Mouse (Mus musculus) ES-E14 (cell line): ENCODE measurements around the gene Fbxw2. TPM values are rescaled to one million over a fixed set of nuclear protein-coding genes. Genes with fewer than 3 reads are reported as not detected.
"Not testable (repeated sequence)": the region's sequence is repeated elsewhere in the genome, so short reads cannot be mapped to it uniquely, and the experiment has no call there.

ENCODE experiments used
- DNase-seq: peaks from one replicate; pipeline ENCODE4 v3.0.0-alpha.2; 2013; ENCODE audit warnings: low read depth, low spot score
- H3K27ac ChIP-seq: 2 replicates; pipeline ENCODE4 v1.5.1; 2012; ENCODE audit warnings: low read depth, mild to moderate bottlenecking, low read length, moderate library complexity, mixed read lengths; ENCODE audit not compliant: poor library complexity, insufficient read depth, severe bottlenecking
- H3K36me3 ChIP-seq: 2 replicates; pipeline ENCODE4 v1.6.1; 2012; ENCODE audit warnings: mild to moderate bottlenecking, low read length, moderate library complexity, mixed read lengths; ENCODE audit not compliant: control insufficient read depth, poor library complexity, insufficient read depth, severe bottlenecking
- H3K4me1 ChIP-seq, 2 experiments: fragments of 150-350 bp in 1 of 2; sonication (generic) in 1 of 2; 2 replicates each; pipeline ENCODE4 v1.6.1; 2012; ENCODE audit warnings: low read length in 2 of 2, mild to moderate bottlenecking in 1 of 2, mixed read lengths in 1 of 2; ENCODE audit not compliant: control insufficient read depth in 2 of 2, insufficient read depth in 2 of 2, poor library complexity in 1 of 2
- H3K4me3 ChIP-seq, 2 experiments: fragments of 150-350 bp in 1 of 2; sonication (generic) in 1 of 2; 2 replicates each; pipeline ENCODE4 v1.5.1; 2012; ENCODE audit warnings: low read length in 2 of 2, low read depth in 1 of 2, mild to moderate bottlenecking in 1 of 2, mixed read lengths in 1 of 2; ENCODE audit not compliant: insufficient read depth in 1 of 2, poor library complexity in 1 of 2, severe bottlenecking in 1 of 2
- H3K9ac ChIP-seq: 2 replicates; pipeline ENCODE4 v1.6.1; 2012; ENCODE audit warnings: low read depth, mild to moderate bottlenecking, low read length, mixed read lengths; ENCODE audit not compliant: poor library complexity, insufficient read depth, severe bottlenecking
- H3K9me3 ChIP-seq: fragments of 150-350 bp; sonication (generic); 2 replicates; pipeline ENCODE4 v1.6.1; 2012; ENCODE audit warnings: low read depth, mild to moderate bottlenecking, low read length; ENCODE audit not compliant: control insufficient read depth, insufficient read depth
- CHD2 ChIP-seq: IDR thresholded peaks from 2 replicates; pipeline ENCODE4 v1.6.1; 2014; ENCODE audit warnings: mild to moderate bottlenecking, low read depth, low read length, inconsistent platforms
- HCFC1 ChIP-seq: IDR thresholded peaks from 2 replicates; pipeline ENCODE4 v1.6.1; 2012; ENCODE audit warnings: low read length, inconsistent platforms, borderline replicate concordance; ENCODE audit not compliant: insufficient read depth
- MAFK ChIP-seq: IDR thresholded peaks from 2 replicates; pipeline ENCODE4 v1.6.1; 2014; ENCODE audit warnings: mild to moderate bottlenecking, low read depth, low read length, inconsistent platforms; ENCODE audit not compliant: insufficient read depth
- ZC3H11A ChIP-seq: IDR thresholded peaks from 2 replicates; pipeline ENCODE4 v1.6.1; 2012; ENCODE audit warnings: low read depth, mild to moderate bottlenecking, inconsistent platforms, low read length, borderline replicate concordance
- ZNF384 ChIP-seq: IDR thresholded peaks from 2 replicates; pipeline ENCODE4 v1.6.1; 2012; ENCODE audit warnings: low read depth, low read length, inconsistent platforms
- in situ Hi-C, 2 experiments: fragments of 600-800 bp; cut with MboI; formaldehyde crosslinking; loops; one replicate each; pipeline ENCODE4 v1.15.1; 2025; ENCODE audit warnings: low sequenced_read_pairs in 2 of 2, inconsistent platforms in 1 of 2; ENCODE audit not compliant: unreplicated experiment in 2 of 2
- total RNA-seq: library from RNA; depleted of rRNA; stranded (reverse); fragments of 300-350 nt; gene quantifications from 2 replicates; pipeline ENCODE4 v1.2.3, GENCODE M21; 2012

Fbxw2 gene
- total RNA-seq, 1 experiment = 57.2 TPM

GRCm38 (mm10) chr2:34804815-34805214, 21.3 kb downstream of the Fbxw2 start:
- Histone ChIP-seq H3K9ac (no peak overlapping the region; the same call in 1 of the 2 replicates), H3K9me3 (no peaks in the 10 kb centered on the region), H3K4me1 (no peaks in the 10 kb centered on the region), H3K4me3 (no peak overlapping the region), H3K36me3 (peaks cover 10% of the 10 kb centered on the region), H3K27ac (no peak overlapping the region)
- TF ChIP-seq HCFC1 (no peak), ZC3H11A (no peak), MAFK (no peak), ZNF384 (no peak), CHD2 (no peak)
- in situ Hi-C loops = no loop called here
- DNase-seq = no peak

GRCm38 (mm10) chr2:34804172-34804571, 21.9 kb downstream of the Fbxw2 start:
- Histone ChIP-seq H3K4me1 (no peaks in the 10 kb centered on the region), H3K36me3 (peaks cover 10% of the 10 kb centered on the region)

GRCm38 (mm10) chr2:34803746-34804145, 22.4 kb downstream of the Fbxw2 start:
- Histone ChIP-seq H3K4me1 (no peaks in the 10 kb centered on the region), H3K36me3 (peaks cover 10% of the 10 kb centered on the region), H3K27ac (no peak overlapping the region), H3K9me3 (no peaks in the 10 kb centered on the region), H3K4me3 (no peak overlapping the region), H3K9ac (no peak overlapping the region)
- in situ Hi-C loops = no loop called here
- TF ChIP-seq MAFK (no peak), ZNF384 (no peak), CHD2 (no peak), HCFC1 (no peak), ZC3H11A (no peak)
- no peak for DNase-seq

More at GRCm38 (mm10) chr2:34804172-34804571, 21.9 kb downstream of the Fbxw2 start:
- TF ChIP-seq CHD2 = no peak
- no peak overlapping the region for H3K9ac ChIP-seq
- H3K27ac ChIP-seq = no peak overlapping the region
- no peak for DNase-seq
- in situ Hi-C loops = no loop called here
- H3K4me3 ChIP-seq = no peak overlapping the region
- H3K9me3 ChIP-seq = no peaks in the 10 kb centered on the region

DNA sequence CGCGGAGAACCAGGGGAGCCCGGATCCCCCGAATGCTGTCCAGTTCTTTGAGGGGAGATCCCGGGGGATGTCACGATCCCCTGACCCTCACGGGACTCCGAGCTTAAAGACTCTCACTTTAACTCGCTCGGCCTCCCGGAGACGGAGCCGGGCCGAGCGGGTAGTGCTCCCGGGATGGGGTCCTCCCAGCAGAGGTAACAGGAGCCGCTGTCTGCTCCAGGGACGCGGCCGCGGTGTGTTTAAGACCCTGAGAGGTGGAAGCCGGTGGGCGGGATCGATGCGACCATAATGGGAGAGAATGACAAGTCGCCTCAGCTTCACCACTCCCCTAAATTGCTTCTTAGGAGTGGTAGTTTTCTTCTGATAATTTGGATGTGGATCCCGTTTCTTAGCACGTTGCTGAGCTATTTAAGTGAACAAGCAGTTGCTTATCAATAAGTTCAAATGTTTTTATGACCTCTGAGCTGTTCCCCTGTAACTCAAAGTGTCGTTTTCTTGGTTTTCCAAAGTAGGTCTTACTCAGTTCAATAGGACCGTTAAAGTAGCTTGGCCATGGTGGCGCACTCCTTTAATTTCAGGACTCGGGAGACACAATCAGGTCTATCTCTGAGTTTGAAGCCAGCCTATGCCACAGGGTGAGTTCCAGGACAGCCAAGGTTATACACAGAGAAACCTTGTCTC, 23.4 kb downstream of the Fbxw2 start:
- Histone ChIP-seq H3K4me3 (peak overlapping the region; percentile 94 to 99), H3K27ac (peak overlapping the region; percentile 90), H3K9ac (peak overlapping the region; percentile 96)
- in situ Hi-C loops, DNase-seq, H3K9me3 ChIP-seq, H3K4me1 ChIP-seq, H3K36me3 ChIP-seq: not testable (repeated sequence)
